Mouse (Mus musculus) liver, embryonic 14.5 days (tissue): ENCODE results near the gene Diaph3. TPM values are rescaled to one million over a fixed set of nuclear protein-coding genes. Genes with fewer than 3 reads are reported as not detected.

ENCODE experiments used
- ATAC-seq: fragments of 200-750 bp; cut with Nextera tagmentation; 2 replicates; pipeline ENCODE4 v1.8.0; 2017; ENCODE audit warnings: moderate number of reproducible peaks, mild to moderate bottlenecking, moderate library complexity; ENCODE audit not compliant: insufficient read depth
- DNase-seq, 3 experiments: peaks; one replicate each; pipeline ENCODE4 v3.0.0-alpha.2; 2012 to 2013; ENCODE audit warnings: low read depth in 3 of 3, low spot score in 3 of 3
- H3K27ac ChIP-seq: fragments of 300-500 bp; sonication (generic); 2 replicates; pipeline ENCODE4 v1.5.1; 2014; ENCODE audit warnings: moderate library complexity, mild to moderate bottlenecking, control low read depth, inconsistent platforms
- H3K27me3 ChIP-seq: fragments of 300-500 bp; sonication (generic); 2 replicates; pipeline ENCODE4 v1.6.1; 2014; ENCODE audit warnings: mild to moderate bottlenecking, low read length, moderate library complexity; ENCODE audit not compliant: control insufficient read depth, insufficient read depth
- H3K36me3 ChIP-seq: fragments of 300-500 bp; sonication (generic); replicated peaks from 2 replicates; pipeline ENCODE4 v1.6.1; 2014; ENCODE audit warnings: low read depth; ENCODE audit not compliant: control insufficient read depth, insufficient read depth
- H3K4me1 ChIP-seq, 2 experiments: fragments of 200-500 bp in 1 of 2; fragments of 300-500 bp in 1 of 2; sonication (generic) in 1 of 2; replicated peaks; 2 replicates each; pipeline ENCODE4 v1.6.1; 2012 to 2014; ENCODE audit warnings: antibody characterized with exemption in 1 of 2, inconsistent platforms in 1 of 2, low read length in 1 of 2; ENCODE audit not compliant: control insufficient read depth in 2 of 2, insufficient read depth in 2 of 2
- H3K4me2 ChIP-seq: fragments of 300-500 bp; sonication (generic); 2 replicates; pipeline ENCODE4 v1.6.1; 2014; ENCODE audit warnings: low read depth, mild to moderate bottlenecking, control low read depth, moderate library complexity
- H3K4me3 ChIP-seq, 2 experiments: fragments of 200-500 bp in 1 of 2; fragments of 300-500 bp in 1 of 2; sonication (generic) in 1 of 2; 2 replicates each; pipeline ENCODE4 v1.5.1; 2012 to 2014; ENCODE audit warnings: low read depth in 2 of 2, low read length in 2 of 2, mild to moderate bottlenecking in 2 of 2, control low read depth in 1 of 2, inconsistent platforms in 1 of 2, moderate library complexity in 1 of 2; ENCODE audit not compliant: insufficient read depth in 1 of 2
- H3K9ac ChIP-seq: fragments of 300-500 bp; sonication (generic); replicated peaks from 2 replicates; pipeline ENCODE4 v1.6.1; 2014; ENCODE audit warnings: mild to moderate bottlenecking, control low read depth, moderate library complexity
- H3K9me3 ChIP-seq: fragments of 300-500 bp; sonication (generic); 2 replicates; pipeline ENCODE4 v1.6.1; 2016; ENCODE audit warnings: low read length, mixed read lengths; ENCODE audit not compliant: control insufficient read depth
- CTCF ChIP-seq: IDR thresholded peaks from 2 replicates; pipeline ENCODE4 v1.5.1; 2016; ENCODE audit warnings: antibody characterized with exemption, low read depth, control low read depth
- EP300 ChIP-seq: IDR thresholded peaks from 2 replicates; pipeline ENCODE4 v1.6.1; 2016; ENCODE audit warnings: antibody characterized with exemption, low read depth
- WGBS: fragments of 180-500 bp; shearing (Covaris S2); extraction: QIAGEN DNeasy Blood & Tissue Kit; methylation state at CpG from one replicate; pipeline ENCODE4 v1.1.7; 2014; ENCODE audit not compliant: insufficient replicate concordance; 5-methylcytosine and 5-hydroxymethylcytosine counted together
- polyA plus RNA-seq, 2 experiments: library from polyadenylated mRNA; depleted of rRNA in 1 of 2; stranded (reverse) in 1 of 2; unstranded in 1 of 2; fragments of >200 nt; fragmentation: Nextera tagmentation in 1 of 2; extraction: Ambion mirVana in 1 of 2; gene quantifications; 2 replicates each; pipeline versions ENCODE4 v1.2.1 to v1.2.3; 2012 to 2014

Gene Diaph3
- polyA plus RNA-seq, 2 experiments = 8.9 to 15.2 TPM

DNA sequence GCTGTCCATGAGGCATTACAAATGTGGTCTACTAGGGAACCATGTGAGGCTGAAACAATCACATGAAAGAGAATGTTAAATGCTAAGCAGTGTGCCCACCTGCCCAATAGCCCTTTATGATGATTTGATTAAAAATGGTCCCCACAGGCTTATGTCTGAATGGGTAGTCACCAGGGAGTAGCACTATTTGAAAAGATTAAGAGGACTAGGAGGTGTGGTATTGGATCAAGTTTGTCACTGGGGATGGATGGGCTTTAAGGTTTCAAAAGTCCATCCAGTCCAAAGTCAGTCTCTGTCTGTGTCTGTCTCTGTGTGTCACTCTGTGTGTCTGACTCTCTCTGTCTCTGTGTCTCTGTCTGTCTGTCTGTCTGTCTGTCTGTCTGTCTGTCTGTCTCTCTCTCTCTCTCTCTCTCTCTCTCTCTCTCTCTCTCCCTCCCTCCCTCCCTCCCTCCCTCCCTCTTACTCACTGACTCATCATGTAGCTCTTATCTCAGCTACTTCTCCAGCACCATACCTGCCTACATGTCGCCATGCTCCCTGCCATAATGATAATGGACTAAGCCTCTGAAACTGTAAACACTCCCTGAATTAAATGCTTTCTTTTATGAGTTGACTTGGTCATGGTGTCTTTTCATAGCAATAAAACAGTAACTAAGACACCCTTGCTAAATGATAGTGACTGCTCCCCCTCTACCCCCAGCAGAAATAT is 41.5 kb downstream of the Diaph3 start:
- peak; percentile 84 for ATAC-seq
- 24% methylated on average over 1 of the region's 1 CpGs for WGBS
- Histone ChIP-seq H3K27me3 (no peaks in the 10 kb centered on the region), H3K9me3 (no peaks in the 10 kb centered on the region), H3K4me1 (peaks cover 8 to 18% of the 10 kb centered on the region in 2 experiments), H3K9ac (no peak overlapping the region), H3K4me2 (peak overlapping the region; percentile 13), H3K4me3 (no peak overlapping the region), H3K36me3 (no peaks in the 10 kb centered on the region), H3K27ac (peak overlapping the region; percentile 54)
- TF ChIP-seq EP300 (no peak), CTCF (no peak)
- DNase-seq = peak; percentile 6 to 29 (median 9)

GRCm38 (mm10) chr14:87098093-87098492 is 42.9 kb downstream of the Diaph3 start:
- TF ChIP-seq EP300 = no peak
- no peak for TF ChIP-seq CTCF
- Histone ChIP-seq H3K4me3 (no peak overlapping the region), H3K9ac (no peak overlapping the region), H3K9me3 (no peaks in the 10 kb centered on the region), H3K36me3 (no peaks in the 10 kb centered on the region), H3K4me1 (peaks cover 8 to 18% of the 10 kb centered on the region in 2 experiments), H3K27ac (no peak overlapping the region), H3K27me3 (no peaks in the 10 kb centered on the region), H3K4me2 (no peak overlapping the region)
- 56% methylated on average over 2 of the region's 2 CpGs for WGBS
- ATAC-seq (no peak), DNase-seq (no peak)

GRCm38 (mm10) chr14:87091522-87091921 is 49.5 kb downstream of the Diaph3 start:
- no peak for DNase-seq
- H3K36me3 ChIP-seq = peaks cover 17% of the 10 kb centered on the region
- H3K9ac ChIP-seq = no peak overlapping the region
- H3K4me3 ChIP-seq = no peak overlapping the region
- WGBS = 85% methylated on average over 3 of the region's 3 CpGs
- H3K27me3 ChIP-seq = no peaks in the 10 kb centered on the region
- no peaks in the 10 kb centered on the region for H3K9me3 ChIP-seq
- no peak for ATAC-seq
- TF ChIP-seq EP300 = no peak
- no peak for TF ChIP-seq CTCF
- no peaks in the 10 kb centered on the region for H3K4me1 ChIP-seq
- H3K4me2 ChIP-seq = no peak overlapping the region
- no peak overlapping the region for H3K27ac ChIP-seq

DNA sequence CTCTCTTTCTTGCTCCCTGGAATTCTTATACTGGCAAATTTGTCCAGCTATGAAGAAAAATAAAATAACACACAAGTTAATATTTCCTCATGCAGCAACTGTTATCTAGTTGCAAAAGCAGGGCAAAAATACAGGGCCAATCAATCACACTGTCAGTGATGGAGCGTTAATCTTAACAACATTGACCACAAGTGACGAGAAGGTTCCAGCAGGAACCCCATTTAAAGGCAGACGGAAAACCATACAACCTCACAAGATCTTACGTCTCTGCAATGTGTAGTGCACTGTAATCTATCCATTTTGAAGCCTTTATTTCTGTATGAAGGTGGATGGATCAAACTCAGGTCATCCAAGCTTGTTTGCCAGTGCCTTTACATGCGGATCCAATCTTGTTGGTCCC is 49.9 kb downstream of the Diaph3 start:
- Histone ChIP-seq H3K27me3 (no peaks in the 10 kb centered on the region), H3K4me3 (no peak overlapping the region), H3K9ac (no peak overlapping the region), H3K4me2 (no peak overlapping the region), H3K9me3 (no peaks in the 10 kb centered on the region), H3K4me1 (no peaks in the 10 kb centered on the region), H3K27ac (no peak overlapping the region), H3K36me3 (peaks cover 17% of the 10 kb centered on the region)
- TF ChIP-seq CTCF (no peak), EP300 (no peak)
- DNase-seq = no peak
- WGBS = 58% methylated on average over 5 of the region's 5 CpGs
- ATAC-seq = no peak

DNA sequence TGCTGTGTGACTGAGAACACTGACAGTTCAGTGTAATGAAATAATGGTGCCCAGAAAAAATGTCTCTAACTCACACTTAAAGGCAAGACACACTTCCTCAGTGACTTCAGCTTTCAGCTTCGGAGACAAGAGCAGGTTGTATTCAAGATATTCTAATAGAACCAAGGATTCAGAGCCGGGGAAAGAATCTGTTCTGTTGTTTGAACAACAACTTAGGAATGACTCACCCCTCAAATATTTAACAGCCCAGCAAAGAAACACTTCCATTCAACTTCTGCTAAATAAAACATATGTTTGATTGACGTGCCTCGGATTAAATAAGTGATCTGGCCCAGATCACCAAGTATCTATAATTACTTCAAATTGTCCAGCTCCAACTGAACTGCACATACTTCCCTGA is 52.1 kb downstream of the Diaph3 start:
- Histone ChIP-seq H3K9ac (no peak overlapping the region), H3K9me3 (no peaks in the 10 kb centered on the region), H3K4me1 (no peaks in the 10 kb centered on the region), H3K27me3 (no peaks in the 10 kb centered on the region), H3K4me2 (no peak overlapping the region), H3K4me3 (no peak overlapping the region), H3K27ac (no peak overlapping the region), H3K36me3 (peaks cover 17% of the 10 kb centered on the region)
- TF ChIP-seq EP300 (no peak), CTCF (no peak)
- DNase-seq (no peak), ATAC-seq (no peak)
- WGBS = 81% methylated on average over 4 of the region's 4 CpGs
